ENCODE assay signal across 20 mouse cellular contexts in the genomic region with DNA sequence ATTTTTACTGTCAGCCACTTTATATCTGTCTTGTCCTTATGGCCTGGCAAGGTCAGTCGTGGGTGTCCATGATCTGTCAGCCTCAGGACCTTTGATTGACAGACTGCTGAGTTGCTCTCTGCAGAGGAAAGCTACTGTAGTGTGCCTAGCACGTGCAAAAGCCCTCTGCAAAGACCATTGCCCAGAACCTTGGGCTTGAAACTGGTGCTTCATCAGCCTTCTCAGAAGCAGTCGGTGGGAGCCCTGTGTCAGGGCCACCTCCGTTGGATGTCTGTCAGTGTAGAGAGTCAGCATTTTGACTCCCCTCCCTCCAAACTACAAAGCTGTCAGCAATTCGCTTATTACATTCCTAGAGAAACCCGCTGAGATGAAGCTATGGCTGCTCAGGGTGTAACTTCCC.
A peak's percentile ranks its signal among the peaks of the same experiment; 100 is the strongest.
DNase-seq lines count a peak whose midpoint lies in the region; ATAC-seq and TF ChIP-seq lines count a peak whose summit lies in the region.
"Had no signal": no experiment of that assay in that cellular context is flagged by ENCODE, and none has a peak within 500 bp of the region (broad histone marks: within the 10 kb centered on the region; RNA-seq: fewer than 3 reads in every experiment).

No protein-coding gene starts in this region.

- no peak overlapping the region for H3K9ac ChIP-seq in heart, embryonic 15.5 days
- H3K9ac ChIP-seq: hindbrain, embryonic 13.5 days; liver, embryonic 15.5 days; lung, embryonic 15.5 days had no signal

- no peaks in the 10 kb centered on the region for H3K36me3 ChIP-seq in kidney, adult 2 months (ENCODE audit: control insufficient read depth, insufficient read depth, low read length)
- no peaks in the 10 kb centered on the region for H3K36me3 ChIP-seq in heart, embryonic 15.5 days
- H3K36me3 ChIP-seq: hindbrain, embryonic 13.5 days; liver, embryonic 15.5 days; lung, embryonic 15.5 days; midbrain, embryonic 10.5 days had no signal

- DNase-seq in adrenal gland, adult 2 months, result peak; percentile 24
- no peak for DNase-seq in adrenal gland, postnatal 25 days
- no peak for DNase-seq in gastrocnemius, adult 2 months
- DNase-seq in gastrocnemius, adult 18-20 months (ENCODE audit: low spot score), result no peak
- DNase-seq in kidney, adult 2 months, result peak; percentile 21
- no peak for DNase-seq in kidney, adult 8-10 months
- DNase-seq in thymus, postnatal 10 days (ENCODE audit: low spot score in 2 of 2), result no peak
- DNase-seq: cerebellum, adult 9-10 months; kidney, adult 11 months; layer of hippocampus, postnatal 36 days; liver; thymus, postnatal 25 days had no signal

- TF ChIP-seq CTCF in gastrocnemius, adult 2 months (IDR thresholded peaks at IDR 0.05), result no peak
- no peak for TF ChIP-seq CTCF in kidney, adult 2 months (conservative IDR thresholded peaks at IDR 0.05; ENCODE audit: insufficient read depth, insufficient read length, low read depth, low read length)

- H3K27ac ChIP-seq in gastrocnemius, adult 2 months, result peak overlapping the region; percentile 81
- peak overlapping the region; percentile 17; the same call in 1 of the 2 replicates for H3K27ac ChIP-seq in kidney, adult 2 months (ENCODE audit: insufficient read depth, low read depth, low read length)
- H3K27ac ChIP-seq in heart, embryonic 15.5 days, result peak overlapping the region; percentile 93
- H3K27ac ChIP-seq: hindbrain, embryonic 13.5 days; liver, embryonic 15.5 days; lung, embryonic 15.5 days; macrophage had no signal

- peak overlapping the region; percentile 48 for H3K4me2 ChIP-seq in heart, embryonic 15.5 days
- H3K4me2 ChIP-seq: hindbrain, embryonic 13.5 days; liver, embryonic 15.5 days; lung, embryonic 15.5 days had no signal

- H3K4me3 ChIP-seq in gastrocnemius, adult 2 months, result peak overlapping the region; percentile 43
- H3K4me3 ChIP-seq in kidney, adult 2 months (ENCODE audit: insufficient read depth, low read depth, low read length), result no peak overlapping the region
- no peak overlapping the region for H3K4me3 ChIP-seq in heart, embryonic 15.5 days
- H3K4me3 ChIP-seq: hindbrain, embryonic 13.5 days; liver, embryonic 15.5 days; lung, embryonic 15.5 days; midbrain, embryonic 10.5 days had no signal

- TF ChIP-seq POLR2A in kidney, adult 2 months (IDR thresholded peaks at IDR 0.05; ENCODE audit: low read depth, low read length), result no peak

- intact Hi-C loops in gastrocnemius, adult 2 months (cut with DNase I), result loop anchor here (10.0 kb wide), 1 partner anchor 172 kb away; no protein-coding TSS in a partner anchor

- no peaks in the 10 kb centered on the region; the same call in 1 of the 2 replicates for H3K9me3 ChIP-seq in heart, embryonic 15.5 days (replicated peaks)
- H3K9me3 ChIP-seq: hindbrain, embryonic 13.5 days; liver, embryonic 15.5 days; lung, embryonic 15.5 days; midbrain, embryonic 10.5 days had no signal

- ATAC-seq in heart, embryonic 15.5 days (replicated peaks; ENCODE audit: insufficient number of reproducible peaks, insufficient read depth, low FRiP score, low read depth), result peak; percentile 53; the same call in 1 of the 2 replicates
- ATAC-seq: activated CD4-positive, CD25-positive, alpha-beta regulatory T cell, adult 4 months; midbrain, embryonic 16.5 days had no signal

- H3K4me1 ChIP-seq in kidney, adult 2 months (ENCODE audit: control insufficient read depth, insufficient read depth, low read length), result peaks cover 16% of the 10 kb centered on the region
- peaks cover 9% of the 10 kb centered on the region for H3K4me1 ChIP-seq in heart, embryonic 15.5 days (replicated peaks)
- H3K4me1 ChIP-seq: hindbrain, embryonic 13.5 days; liver, embryonic 15.5 days had no signal

- no peaks in the 10 kb centered on the region for H3K27me3 ChIP-seq in kidney, adult 2 months (replicated peaks; ENCODE audit: control insufficient read depth, insufficient read depth, low read length)
- no peaks in the 10 kb centered on the region for H3K27me3 ChIP-seq in heart, embryonic 15.5 days
- H3K27me3 ChIP-seq: hindbrain, embryonic 13.5 days; liver, embryonic 15.5 days; lung, embryonic 15.5 days had no signal

- WGBS in kidney, adult 2 months, result 42% methylated on average over 6 of the region's 6 CpGs
- WGBS in heart, embryonic 15.5 days, result 16% methylated on average over 6 of the region's 6 CpGs

Comparison
In these comparisons a context has a peak if more than half of its experiments do, and no peak if none do; other contexts are left out.
1. DNase-seq: peak in adrenal gland, adult 2 months (single experiment) and kidney, adult 2 months (single experiment); none in adrenal gland, postnatal 25 days (single experiment), gastrocnemius, adult 2 months (single experiment), gastrocnemius, adult 18-20 months (single experiment), kidney, adult 8-10 months (0 of 2) and thymus, postnatal 10 days (0 of 2).
2. H3K27ac ChIP-seq: peak in every context shown above with its lines; median percentile 93 in heart, embryonic 15.5 days; 81 in gastrocnemius, adult 2 months; 17 in kidney, adult 2 months.